Mouse (Mus musculus) olfactory bulb, adult 2 months (tissue): ENCODE results near the gene Utrn.

ENCODE experiments used
- CTCF ChIP-seq: fragments of 200-500 bp; IDR thresholded peaks from 2 replicates; pipeline ENCODE4 v1.5.1; 2012; ENCODE audit warnings: low read depth, mild to moderate bottlenecking, low read length, moderate library complexity; ENCODE audit not compliant: insufficient read depth
- POLR2A ChIP-seq: fragments of 200-500 bp; IDR thresholded peaks from 2 replicates; pipeline ENCODE4 v1.6.1; 2012; ENCODE audit warnings: mild to moderate bottlenecking, low read depth, low read length, moderate library complexity; ENCODE audit not compliant: insufficient read depth

- TF ChIP-seq POLR2A (no peak), CTCF (no peak)
Observed at GRCm38 (mm10) chr10:12646119-12646518, 223.0 kb downstream of the Utrn start.
